Mouse (Mus musculus) CH12F3 (cell line): ENCODE data around the gene Olfr1175-ps.

Source experiments
- in situ Hi-C: fragments of 300-500 bp; cut with MboI; formaldehyde crosslinking; loops from 2 replicates; pipeline ENCODE4 v1.14.3; 2020; ENCODE audit warnings: low sequenced_read_pairs

Olfr1175-ps gene

GRCm38 (mm10) chr2:88327115-88327514 lies at the start of gene Olfr1175-ps:
Gene Olfr1175-ps (minus strand): TSS chr2:88327215.
- in situ Hi-C loops: no loop called here

GRCm38 (mm10) chr2:88356304-88356703 lies 29.3 kb upstream of the Olfr1175-ps start:
- in situ Hi-C loops: no loop called here

GRCm38 (mm10) chr2:88346392-88346791 lies 19.4 kb upstream of the Olfr1175-ps start, which contains the start of gene Olfr1177-ps:
Gene Olfr1177-ps (minus strand): TSS chr2:88346492.
- in situ Hi-C loops: no loop called here

- in situ Hi-C loops: no loop called here
These were observed 9.4 kb upstream of the Olfr1175-ps start, which contains the start of gene Olfr1176 for GRCm38 (mm10) chr2:88336421-88336820. Gene Olfr1176 (plus strand): TSS chr2:88336721.

- in situ Hi-C loops: no loop called here
These were observed 12.0 kb downstream of the Olfr1175-ps start, which contains the start of gene Olfr1174-ps for GRCm38 (mm10) chr2:88315035-88315434. Gene Olfr1174-ps (minus strand): TSS chr2:88315135.

GRCm38 (mm10) chr2:88279775-88280174 lies 47.2 kb downstream of the Olfr1175-ps start, which contains the start of gene Olfr1173:
Gene Olfr1173 (minus strand): TSS chr2:88279875.
- in situ Hi-C loops: no loop called here
